Mouse (Mus musculus) thymus, adult 2 months (tissue): ENCODE data around the gene Cfap57. TPM values are rescaled to one million over a fixed set of nuclear protein-coding genes. Genes with fewer than 3 reads are reported as not detected.

Source experiments
- DNase-seq: peaks from one replicate; pipeline ENCODE4 v3.0.0; 2021
- H3K27ac ChIP-seq: fragments of 200-500 bp; 2 replicates; pipeline ENCODE4 v1.5.1; 2012; ENCODE audit warnings: low read length, control low read depth; ENCODE audit not compliant: control insufficient read depth, insufficient read depth
- H3K27me3 ChIP-seq: fragments of 200-500 bp; 2 replicates; pipeline ENCODE4 v1.6.1; 2012; ENCODE audit warnings: mild to moderate bottlenecking, low read length, moderate library complexity, mixed read lengths; ENCODE audit not compliant: control insufficient read depth, insufficient read depth
- H3K36me3 ChIP-seq: fragments of 200-500 bp; 2 replicates; pipeline ENCODE4 v1.6.1; 2012; ENCODE audit warnings: mild to moderate bottlenecking, low read length, moderate library complexity; ENCODE audit not compliant: control insufficient read depth, insufficient read depth
- H3K4me1 ChIP-seq: fragments of 200-500 bp; replicated peaks from 2 replicates; pipeline ENCODE4 v1.6.1; 2012; ENCODE audit warnings: low read length; ENCODE audit not compliant: control insufficient read depth, insufficient read depth
- H3K4me3 ChIP-seq: fragments of 200-500 bp; 2 replicates; pipeline ENCODE4 v1.5.1; 2012; ENCODE audit warnings: mild to moderate bottlenecking, low read length, control low read depth, moderate library complexity; ENCODE audit not compliant: control insufficient read depth, insufficient read depth
- CTCF ChIP-seq: fragments of 200-500 bp; IDR thresholded peaks from 2 replicates; pipeline ENCODE4 v1.5.1; 2012; ENCODE audit warnings: mild to moderate bottlenecking, control low read depth, low read length, moderate library complexity, borderline replicate concordance; ENCODE audit not compliant: control insufficient read depth, poor library complexity, insufficient read depth; ENCODE audit errors: extremely low read depth
- POLR2A ChIP-seq: fragments of 200-500 bp; IDR thresholded peaks from 2 replicates; pipeline ENCODE4 v1.6.1; 2012; ENCODE audit warnings: mild to moderate bottlenecking, low read length, control low read depth, moderate library complexity; ENCODE audit not compliant: control insufficient read depth, poor library complexity, insufficient read depth; ENCODE audit errors: extremely low read depth
- WGBS: fragments of 180-500 bp; shearing (Covaris S2); methylation state at CpG from one replicate; pipeline ENCODE4 v1.1.7; 2018; 5-methylcytosine and 5-hydroxymethylcytosine counted together
- polyA plus RNA-seq: library from polyadenylated mRNA; depleted of rRNA; stranded (reverse); fragments of >200 nt; gene quantifications from 2 replicates; pipeline ENCODE4 v1.2.3, GENCODE M21; 2012

The Cfap57 gene
- polyA plus RNA-seq, 1 experiment = 0.05 TPM

DNA sequence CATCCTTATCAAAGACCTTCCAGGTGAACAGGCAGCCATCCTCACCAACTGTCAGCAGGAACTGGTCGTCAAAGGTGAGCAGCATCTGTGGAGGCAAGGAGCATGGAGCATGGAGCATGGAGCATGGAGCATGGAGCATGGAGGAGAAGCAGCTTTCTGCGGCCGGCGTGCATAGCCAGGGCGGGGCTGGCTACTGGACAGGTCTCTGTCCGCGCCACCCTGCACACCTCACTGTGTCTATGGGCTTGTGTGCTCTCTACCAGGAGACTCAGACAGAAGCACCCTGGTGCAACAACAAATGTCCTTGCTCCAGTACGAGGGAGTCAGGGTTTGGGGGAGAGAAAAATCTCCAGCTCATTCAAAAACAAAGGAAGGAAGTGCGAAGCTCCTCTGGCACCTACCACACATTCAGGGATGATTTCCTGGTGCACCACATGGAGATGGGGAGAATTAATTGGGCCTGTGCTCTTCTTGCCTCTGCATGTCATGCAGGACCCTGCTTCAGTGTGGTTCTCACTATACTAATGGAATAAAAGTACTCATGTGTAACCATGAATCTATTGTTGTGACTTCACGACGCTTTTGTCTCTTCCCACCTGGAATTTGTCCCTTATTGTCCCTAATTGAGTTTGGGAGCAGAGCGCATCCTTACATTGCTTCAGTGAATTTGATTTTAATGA is 31.4 kb downstream of the Cfap57 start:
- H3K27me3 ChIP-seq = no peaks in the 10 kb centered on the region
- H3K4me3 ChIP-seq = no peak overlapping the region
- no peak for TF ChIP-seq POLR2A
- no peak for TF ChIP-seq CTCF
- no peaks in the 10 kb centered on the region for H3K4me1 ChIP-seq
- no peak for DNase-seq
- no peaks in the 10 kb centered on the region for H3K36me3 ChIP-seq
- no peak overlapping the region for H3K27ac ChIP-seq
- WGBS = 85% methylated on average over 12 of the region's 12 CpGs

DNA sequence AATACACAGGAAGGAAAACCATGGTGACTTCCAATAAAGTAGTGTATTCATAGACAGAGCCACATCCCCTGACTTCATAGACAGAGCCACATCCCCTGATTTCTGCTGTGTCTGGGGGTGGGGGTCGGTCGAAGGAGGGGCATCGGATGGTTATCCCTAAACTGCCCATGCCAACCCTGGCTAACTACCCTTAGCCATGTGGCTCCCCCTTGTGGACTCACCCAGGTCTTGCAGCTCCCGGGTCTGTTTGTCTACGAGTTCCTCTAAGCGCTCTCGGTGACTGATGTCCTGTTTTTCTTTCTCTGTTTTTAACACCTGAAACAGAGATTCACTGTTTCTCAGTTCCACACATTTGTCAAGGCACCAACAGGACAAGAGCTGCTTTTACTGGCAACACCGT is 37.9 kb downstream of the Cfap57 start:
- TF ChIP-seq POLR2A (no peak), CTCF (no peak)
- Histone ChIP-seq H3K27me3 (no peaks in the 10 kb centered on the region), H3K27ac (peak overlapping the region; percentile 8; the same call in 1 of the 2 replicates), H3K36me3 (no peaks in the 10 kb centered on the region), H3K4me1 (no peaks in the 10 kb centered on the region), H3K4me3 (no peak overlapping the region)
- DNase-seq = peak; percentile 10
- 93% methylated on average over 8 of the region's 8 CpGs for WGBS

DNA sequence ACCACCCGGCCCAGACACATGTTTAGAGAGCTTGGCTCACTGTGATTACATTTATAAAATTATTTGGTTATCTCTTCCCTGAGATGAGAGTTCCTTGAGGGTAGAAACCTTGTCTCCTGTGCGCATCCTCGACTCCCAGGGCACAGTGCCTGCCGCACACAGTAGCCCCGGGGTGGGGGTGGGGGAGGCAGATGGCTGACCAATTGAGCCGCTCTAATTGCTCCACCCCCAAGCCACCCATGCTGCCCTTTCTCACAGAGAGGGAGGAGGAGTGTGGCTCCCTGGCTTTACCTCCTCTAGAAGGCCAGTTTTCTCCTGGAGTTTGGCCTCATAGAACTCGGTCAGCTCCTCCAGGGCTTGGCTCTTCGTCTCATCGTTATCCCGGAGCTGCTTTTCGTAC is 39.1 kb downstream of the Cfap57 start:
- Histone ChIP-seq H3K27me3 (no peaks in the 10 kb centered on the region), H3K4me1 (no peaks in the 10 kb centered on the region), H3K4me3 (no peak overlapping the region), H3K27ac (no peak overlapping the region), H3K36me3 (no peaks in the 10 kb centered on the region)
- TF ChIP-seq POLR2A = no peak
- no peak for TF ChIP-seq CTCF
- WGBS = 85% methylated on average over 11 of the region's 11 CpGs
- DNase-seq = no peak

DNA sequence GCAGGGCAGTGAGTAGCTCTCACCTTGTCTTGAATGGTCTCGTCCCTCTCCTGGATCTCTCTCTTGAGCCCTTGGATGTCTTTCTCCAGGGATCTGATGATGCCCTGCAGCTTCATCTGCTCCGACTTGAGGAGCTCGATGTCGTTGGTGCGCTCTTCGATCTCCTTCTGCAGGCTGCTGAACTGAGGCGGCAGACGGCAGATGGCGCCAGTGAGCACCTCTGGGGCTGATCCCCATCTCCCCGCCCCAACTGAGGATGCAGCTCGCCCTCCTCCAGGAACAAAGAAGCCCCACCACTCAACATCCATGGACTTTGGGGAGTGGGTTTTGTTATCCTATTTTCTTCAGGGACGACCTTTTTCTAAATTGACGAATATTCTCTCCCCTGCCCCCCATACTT is 41.3 kb downstream of the Cfap57 start:
- TF ChIP-seq CTCF = no peak
- no peak for TF ChIP-seq POLR2A
- peak; percentile 47 for DNase-seq
- no peaks in the 10 kb centered on the region for H3K36me3 ChIP-seq
- H3K4me3 ChIP-seq = no peak overlapping the region
- H3K27me3 ChIP-seq = no peaks in the 10 kb centered on the region
- WGBS = 40% methylated on average over 13 of the region's 13 CpGs
- H3K4me1 ChIP-seq = no peaks in the 10 kb centered on the region
- no peak overlapping the region for H3K27ac ChIP-seq

DNA sequence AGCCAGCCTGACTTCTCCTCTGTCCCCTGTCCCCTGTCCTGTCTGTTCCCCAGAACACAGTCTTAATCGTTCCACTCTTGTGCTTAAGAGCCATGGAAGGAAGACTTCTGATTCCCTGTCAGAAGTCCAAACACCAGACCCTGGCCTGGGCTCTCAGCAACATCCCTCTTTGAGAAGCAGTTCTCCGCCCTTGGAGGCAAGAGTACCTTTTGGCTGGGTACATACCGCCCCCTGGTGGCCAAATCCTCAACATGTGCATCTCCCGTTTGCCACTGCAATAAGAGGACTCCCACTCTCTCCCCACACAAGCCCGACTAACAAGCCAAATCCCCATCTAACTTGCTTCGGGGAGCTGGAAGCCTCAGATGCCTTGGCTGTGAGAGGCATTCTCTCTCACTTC is 44.5 kb downstream of the Cfap57 start:
- 11% methylated on average over 6 of the region's 6 CpGs for WGBS
- peak; percentile 70 for DNase-seq
- TF ChIP-seq CTCF = peak; percentile 77; the same call in 1 of the 2 replicates
- TF ChIP-seq POLR2A = no peak
- Histone ChIP-seq H3K4me3 (no peak overlapping the region), H3K36me3 (no peaks in the 10 kb centered on the region), H3K27ac (no peak overlapping the region), H3K4me1 (no peaks in the 10 kb centered on the region), H3K27me3 (no peaks in the 10 kb centered on the region)

DNA sequence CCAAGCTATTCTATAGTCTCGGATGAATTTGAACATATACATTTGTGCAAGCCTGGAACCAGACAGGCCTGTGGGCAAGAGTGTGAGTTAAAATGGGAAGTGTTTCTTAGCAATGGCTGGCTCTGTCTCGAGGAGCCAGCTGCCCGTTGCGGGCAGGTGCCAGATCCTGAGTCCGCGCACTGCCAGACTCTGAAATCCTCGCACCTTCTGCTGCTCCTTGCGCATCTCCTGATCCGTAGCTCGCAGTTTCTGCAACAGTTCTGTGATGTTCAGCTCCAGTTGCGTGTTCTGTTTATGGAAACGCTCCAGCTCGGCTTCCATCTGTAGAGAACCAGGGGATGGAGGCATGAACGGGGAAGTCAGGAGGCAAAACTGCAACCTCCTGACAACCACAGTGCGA is 49.1 kb downstream of the Cfap57 start:
- H3K27ac ChIP-seq = no peak overlapping the region
- H3K27me3 ChIP-seq = no peaks in the 10 kb centered on the region
- no peak for TF ChIP-seq POLR2A
- no peak for TF ChIP-seq CTCF
- 61% methylated on average over 15 of the region's 15 CpGs for WGBS
- no peak overlapping the region for H3K4me3 ChIP-seq
- no peaks in the 10 kb centered on the region for H3K4me1 ChIP-seq
- no peaks in the 10 kb centered on the region for H3K36me3 ChIP-seq
- DNase-seq = no peak

DNA sequence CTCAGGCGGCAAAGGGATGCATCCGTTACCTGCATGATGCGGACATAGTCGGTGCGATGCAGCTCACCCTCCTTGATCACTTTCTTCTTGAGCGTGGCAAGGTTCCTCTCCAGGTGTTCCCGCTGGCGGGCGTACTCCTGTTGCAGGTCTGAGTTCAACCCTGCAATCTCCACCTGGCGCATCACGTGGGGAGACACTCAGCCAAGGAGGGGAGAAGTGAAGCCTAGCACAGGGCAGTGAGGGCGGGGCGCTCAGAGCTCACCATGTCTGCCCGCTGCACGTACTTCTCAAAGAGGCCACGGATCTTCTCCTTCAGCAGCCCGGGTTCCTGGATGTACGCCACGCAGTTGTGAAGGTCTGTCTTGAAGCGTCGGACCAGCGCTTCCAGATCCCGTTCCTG is 51.3 kb downstream of the Cfap57 start:
- no peaks in the 10 kb centered on the region for H3K27me3 ChIP-seq
- 85% methylated on average over 23 of the region's 23 CpGs for WGBS
- H3K36me3 ChIP-seq = no peaks in the 10 kb centered on the region
- no peak overlapping the region for H3K4me3 ChIP-seq
- no peak overlapping the region for H3K27ac ChIP-seq
- TF ChIP-seq POLR2A (no peak), CTCF (no peak)
- no peak for DNase-seq
- no peaks in the 10 kb centered on the region for H3K4me1 ChIP-seq
